Mouse (Mus musculus): ENCODE data around the gene Tprn. TPM values are rescaled to one million over a fixed set of nuclear protein-coding genes. Genes with fewer than 3 reads are reported as not detected.

Gene Tprn
- total and polyA plus RNA-seq, 3 experiments, result 7.0 to 19.3 (median 13.1) TPM

GRCm38 (mm10) chr2:25272515-25272914 lies 10.1 kb downstream of the Tprn start:
- peak overlapping the region; percentile 39; the same call in 1 of the 2 replicates for H3K4me2 ChIP-seq (ENCODE audit: insufficient read depth, low read depth, poor library complexity, severe bottlenecking)
- H3K9ac ChIP-seq (ENCODE audit: insufficient read depth, low read depth), result peak overlapping the region; percentile 68
- no peaks in the 10 kb centered on the region for H3K9me3 ChIP-seq (replicated peaks; ENCODE audit: low read length)
- H3K27me3 ChIP-seq (replicated peaks), result no peaks in the 10 kb centered on the region
- peaks cover 19% of the 10 kb centered on the region for H3K79me2 ChIP-seq (replicated peaks; ENCODE audit: control insufficient read depth, extremely low read depth, insufficient read depth, poor library complexity, severe bottlenecking)
- peaks cover 6 to 47% of the 10 kb centered on the region in 2 experiments; a peak in 3 of 4 replicates for H3K4me1 ChIP-seq (ENCODE audit: control insufficient read depth in 1 of 2, insufficient read depth in 2 of 2)
- TF ChIP-seq ZNF384 (IDR thresholded peaks at IDR 0.05; ENCODE audit: low read depth, low read length), result no peak
- in situ Hi-C loops (cut with MboI; ENCODE audit: low pct_ligation_motif_present, low pct_unique_long_range_greater_than_20kb, low sequenced_read_pairs), result loop anchor here (10.0 kb wide), 1 partner anchor 62 kb away; the partner anchor contains the start of gene Man1b1
- dilution Hi-C loops (cut with MboI; ENCODE audit: extremely low pct_ligation_motif_present, extremely low pct_unique_long_range_greater_than_20kb, low sequenced_read_pairs), result no loop called here
- no peak overlapping the region for H3K27ac ChIP-seq (ENCODE audit: insufficient read depth, low read depth)
- peak overlapping the region; percentile 79 to 97 (median 91) for H3K4me3 ChIP-seq (replicated peaks in 1 of 3; ENCODE audit: low read depth in 2 of 3, low read length in 2 of 3, poor library complexity in 1 of 3)
- no peak for DNase-seq (ENCODE audit: extremely low read depth)
- peaks cover 37 to 75% of the 10 kb centered on the region in 2 experiments for H3K36me3 ChIP-seq (replicated peaks in 1 of 2; ENCODE audit: control insufficient read depth in 1 of 2, insufficient read depth in 1 of 2, low read length in 1 of 2)

- dilution Hi-C loops (cut with MboI; ENCODE audit: extremely low pct_ligation_motif_present, extremely low pct_unique_long_range_greater_than_20kb, low sequenced_read_pairs) (no loop called here), in situ Hi-C loops (cut with MboI; ENCODE audit: low pct_ligation_motif_present, low pct_unique_long_range_greater_than_20kb, low sequenced_read_pairs) (loop anchor here (10.0 kb wide), 1 partner anchor 62 kb away; the partner anchor contains the start of gene Man1b1)
- peaks cover 5 to 42% of the 10 kb centered on the region in 2 experiments; a peak in 3 of 4 replicates for H3K4me1 ChIP-seq (ENCODE audit: control insufficient read depth in 1 of 2, insufficient read depth in 2 of 2)
- no peaks in the 10 kb centered on the region for H3K9me3 ChIP-seq (replicated peaks; ENCODE audit: low read length)
- H3K79me2 ChIP-seq (replicated peaks; ENCODE audit: control insufficient read depth, extremely low read depth, insufficient read depth, poor library complexity, severe bottlenecking), result peaks cover 19% of the 10 kb centered on the region
- H3K27me3 ChIP-seq (replicated peaks), result no peaks in the 10 kb centered on the region
- H3K4me2 ChIP-seq (ENCODE audit: insufficient read depth, low read depth, poor library complexity, severe bottlenecking), result peak overlapping the region; percentile 39
- peak overlapping the region; percentile 79 to 97 (median 91) for H3K4me3 ChIP-seq (replicated peaks in 1 of 3; ENCODE audit: low read depth in 2 of 3, low read length in 2 of 3, poor library complexity in 1 of 3)
- peaks cover 41 to 78% of the 10 kb centered on the region in 2 experiments for H3K36me3 ChIP-seq (replicated peaks in 1 of 2; ENCODE audit: control insufficient read depth in 1 of 2, insufficient read depth in 1 of 2, low read length in 1 of 2)
- TF ChIP-seq NELFE (IDR thresholded peaks at IDR 0.05; ENCODE audit: low read depth, low read length), result no peak
- TF ChIP-seq TCF12 (IDR thresholded peaks at IDR 0.05; ENCODE audit: low read depth, low read length), result no peak
- TF ChIP-seq MAX (IDR thresholded peaks at IDR 0.05; ENCODE audit: low read length), result no peak
- TF ChIP-seq RCOR1 (conservative IDR thresholded peaks at IDR 0.05; ENCODE audit: low read depth, low read length), result no peak
- no peak for TF ChIP-seq EP300 (IDR thresholded peaks at IDR 0.05; ENCODE audit: low read length)
- no peak for TF ChIP-seq POLR2AphosphoS2 (IDR thresholded peaks at IDR 0.05; ENCODE audit: low read depth, low read length)
- no peak for TF ChIP-seq USF2 (conservative IDR thresholded peaks at IDR 0.05; ENCODE audit: low read depth, low read length)
- DNase-seq (ENCODE audit: extremely low read depth), result no peak
- H3K27ac ChIP-seq (ENCODE audit: insufficient read depth, low read depth), result no peak overlapping the region
- H3K9ac ChIP-seq (ENCODE audit: insufficient read depth, low read depth), result peak overlapping the region; percentile 68
Measured at GRCm38 (mm10) chr2:25273010-25273409, 10.6 kb downstream of the Tprn start.

- 0 out of 2 replicates have a peak, but pooled peaks cover 3% of the 10 kb centered on the region for H3K79me2 ChIP-seq (replicated peaks; ENCODE audit: control insufficient read depth, extremely low read depth, insufficient read depth, poor library complexity, severe bottlenecking)
- peak; percentile 88 for DNase-seq (ENCODE audit: extremely low read depth)
- in situ Hi-C loops (cut with MboI; ENCODE audit: low pct_ligation_motif_present, low pct_unique_long_range_greater_than_20kb, low sequenced_read_pairs), result loop anchor here (10.0 kb wide), 1 partner anchor 56 kb away; the partner anchor contains the start of gene Man1b1
- H3K4me1 ChIP-seq (ENCODE audit: control insufficient read depth in 1 of 2, insufficient read depth in 2 of 2), result no peaks in the 10 kb centered on the region
- H3K4me2 ChIP-seq (ENCODE audit: insufficient read depth, low read depth, poor library complexity, severe bottlenecking), result no peak overlapping the region
- H3K9me3 ChIP-seq (replicated peaks; ENCODE audit: low read length), result no peaks in the 10 kb centered on the region
- H3K27me3 ChIP-seq (replicated peaks), result no peaks in the 10 kb centered on the region
- no peak overlapping the region for H3K27ac ChIP-seq (ENCODE audit: insufficient read depth, low read depth)
- peaks cover 72 to 91% of the 10 kb centered on the region in 2 experiments for H3K36me3 ChIP-seq (replicated peaks in 1 of 2; ENCODE audit: control insufficient read depth in 1 of 2, insufficient read depth in 1 of 2, low read length in 1 of 2)
- no peak overlapping the region for H3K4me3 ChIP-seq (replicated peaks in 1 of 3; ENCODE audit: low read depth in 2 of 3, low read length in 2 of 3, poor library complexity in 1 of 3)
- dilution Hi-C loops (cut with MboI; ENCODE audit: extremely low pct_ligation_motif_present, extremely low pct_unique_long_range_greater_than_20kb, low sequenced_read_pairs), result no loop called here
- TF ChIP-seq ZKSCAN1 (IDR thresholded peaks at IDR 0.05; ENCODE audit: borderline replicate concordance, low read depth, low read length) (no peak), GABPA (IDR thresholded peaks at IDR 0.05; ENCODE audit: insufficient replicate concordance, low read depth, low read length) (no peak), RAD21 (IDR thresholded peaks at IDR 0.05; ENCODE audit: low read depth, low read length) (peak; percentile 71), CTCF (conservative IDR thresholded peaks at IDR 0.05 in 1 of 2, IDR thresholded peaks at IDR 0.05 in 1 of 2; ENCODE audit: low read depth in 2 of 2, low read length in 2 of 2) (peak; percentile 80 to 99), NELFE (IDR thresholded peaks at IDR 0.05; ENCODE audit: low read depth, low read length) (no peak), SMC3 (IDR thresholded peaks at IDR 0.05; ENCODE audit: low read depth, low read length) (peak; percentile 75)
- no peak overlapping the region for H3K9ac ChIP-seq (ENCODE audit: insufficient read depth, low read depth)
Measured at GRCm38 (mm10) chr2:25278928-25279882, 16.8 kb downstream of the Tprn start.
